Mouse (Mus musculus) large intestine, adult 2 months (tissue): ENCODE measurements around the gene Myog. TPM values are rescaled to one million over a fixed set of nuclear protein-coding genes. Genes with fewer than 3 reads are reported as not detected.

Experiments
- DNase-seq: peaks from one replicate; pipeline ENCODE4 v3.0.0-alpha.2; 2012; ENCODE audit warnings: low read depth, low spot score
- WGBS: fragments of 180-500 bp; shearing (Covaris S2); methylation state at CpG from one replicate; pipeline ENCODE4 v1.1.7; 2018; 5-methylcytosine and 5-hydroxymethylcytosine counted together
- polyA plus RNA-seq: library from polyadenylated mRNA; depleted of rRNA; stranded (reverse); fragments of >200 nt; gene quantifications from 2 replicates; pipeline ENCODE4 v1.2.3, GENCODE M21; 2012

The Myog gene
- polyA plus RNA-seq, 1 experiment = not detected

DNA sequence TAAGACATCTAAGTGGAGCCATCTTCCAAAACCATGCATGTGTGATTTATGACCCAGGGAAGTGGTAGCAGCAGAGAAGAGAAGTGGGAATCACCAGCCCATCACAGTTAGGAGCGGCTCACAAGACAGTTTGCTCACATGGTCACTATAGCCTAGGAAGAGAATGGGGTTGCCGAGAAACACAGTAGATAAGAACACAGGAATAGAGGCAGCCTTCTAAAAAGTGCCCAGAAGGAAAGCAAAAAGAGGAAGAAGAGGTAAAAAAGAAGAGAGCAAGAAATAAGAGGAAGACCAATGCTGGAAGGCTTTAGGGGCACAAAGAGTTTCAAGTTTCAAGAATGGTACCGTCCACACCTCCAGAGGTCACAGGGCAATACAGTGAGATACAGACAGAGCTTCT, 7.4 kb upstream of the Myog start:
- WGBS = 85% methylated on average over 3 of the region's 3 CpGs
- no peak for DNase-seq

DNA sequence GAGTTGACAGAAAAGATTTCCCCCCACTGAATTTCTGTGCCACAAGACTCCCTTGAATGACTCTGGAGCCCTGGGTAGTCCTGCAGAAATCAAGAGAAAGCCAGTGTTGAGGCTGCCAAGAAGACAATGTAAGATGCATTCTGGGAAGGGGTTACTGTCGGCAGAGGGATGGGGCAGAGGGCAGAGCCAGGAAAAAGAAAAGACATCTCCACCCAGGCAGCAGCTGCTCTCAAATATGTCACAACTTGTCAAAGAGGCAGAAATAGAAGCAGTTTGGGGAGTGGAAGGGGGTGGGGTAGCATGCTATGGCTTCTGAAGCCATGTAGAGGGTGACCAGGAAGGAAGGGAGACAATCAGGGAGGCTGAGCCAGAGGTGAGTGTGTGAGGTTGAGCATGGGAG, 6.7 kb upstream of the Myog start:
- WGBS = 31% methylated on average over 1 of the region's 1 CpGs
- DNase-seq = no peak

DNA sequence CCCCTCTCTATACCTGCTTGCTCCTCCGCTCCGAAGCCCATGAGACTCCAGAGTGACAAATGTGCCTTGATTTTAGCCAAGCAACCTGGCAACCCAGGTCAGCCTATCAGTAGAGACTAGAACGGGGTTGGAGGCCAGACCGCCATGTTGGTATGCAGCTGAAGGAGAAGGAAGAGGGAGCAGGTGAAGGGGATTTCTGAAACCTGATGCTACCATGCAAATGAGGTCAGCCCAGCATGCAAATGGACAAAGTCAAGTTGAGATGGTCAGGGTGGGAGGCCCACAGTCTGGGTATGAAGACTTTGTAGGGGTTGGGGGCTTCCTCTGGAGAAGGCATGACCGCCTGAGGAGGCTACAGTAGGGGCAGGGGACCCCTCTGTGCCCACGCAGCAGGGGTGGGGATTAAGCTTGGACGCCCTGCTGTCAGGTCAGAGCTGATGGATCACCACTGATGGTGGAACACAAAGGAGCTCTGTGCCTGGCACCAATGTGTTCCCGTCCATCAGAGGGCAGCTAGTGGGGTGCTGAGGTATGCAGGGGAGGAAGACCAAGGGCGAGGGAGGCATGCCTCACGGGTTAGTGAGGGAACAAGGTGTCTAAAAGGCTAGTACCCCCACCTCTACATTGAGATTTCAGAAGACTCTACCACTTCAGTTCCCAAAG, 4.2 kb upstream of the Myog start:
- whole genome bisulfite sequencing = 79% methylated on average over 10 of the region's 10 CpGs
- DNase-seq = no peak

DNA sequence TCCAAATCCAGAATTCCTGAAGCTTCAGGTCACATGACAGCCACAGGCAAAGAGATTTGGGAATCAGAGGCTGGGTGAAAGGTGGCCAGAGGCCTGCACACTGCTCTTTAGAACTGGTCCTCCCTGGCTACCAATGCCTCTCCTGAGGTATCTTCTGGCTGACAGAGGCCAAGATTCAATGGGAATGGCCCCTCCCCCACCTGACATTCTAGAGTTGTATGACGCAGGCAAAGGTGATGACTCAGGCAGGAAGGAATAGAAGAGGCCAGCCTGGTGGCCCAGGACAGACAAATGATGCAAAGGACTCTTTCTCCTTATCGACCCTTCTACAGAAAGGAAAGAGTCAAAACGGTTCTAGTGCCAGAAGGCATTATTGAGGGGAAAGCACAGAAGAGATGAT, 1.6 kb upstream of the Myog start:
- no peak for DNase-seq
- 69% methylated on average over 3 of the region's 3 CpGs for WGBS

DNA sequence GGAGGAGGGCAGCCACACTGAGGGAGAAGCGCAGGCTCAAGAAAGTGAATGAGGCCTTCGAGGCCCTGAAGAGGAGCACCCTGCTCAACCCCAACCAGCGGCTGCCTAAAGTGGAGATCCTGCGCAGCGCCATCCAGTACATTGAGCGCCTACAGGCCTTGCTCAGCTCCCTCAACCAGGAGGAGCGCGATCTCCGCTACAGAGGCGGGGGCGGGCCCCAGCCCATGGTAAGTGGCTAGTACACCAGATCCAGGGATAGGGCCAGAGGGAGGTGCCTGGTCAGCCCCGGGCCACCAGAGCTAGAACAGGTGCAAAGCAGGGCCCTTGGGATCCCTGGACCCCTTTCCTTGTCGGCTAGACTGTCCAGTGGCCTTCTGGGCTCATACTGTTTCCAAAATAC, 511 bp downstream of the Myog start:
- WGBS = 94% methylated on average over 13 of the region's 13 CpGs
- no peak for DNase-seq

DNA sequence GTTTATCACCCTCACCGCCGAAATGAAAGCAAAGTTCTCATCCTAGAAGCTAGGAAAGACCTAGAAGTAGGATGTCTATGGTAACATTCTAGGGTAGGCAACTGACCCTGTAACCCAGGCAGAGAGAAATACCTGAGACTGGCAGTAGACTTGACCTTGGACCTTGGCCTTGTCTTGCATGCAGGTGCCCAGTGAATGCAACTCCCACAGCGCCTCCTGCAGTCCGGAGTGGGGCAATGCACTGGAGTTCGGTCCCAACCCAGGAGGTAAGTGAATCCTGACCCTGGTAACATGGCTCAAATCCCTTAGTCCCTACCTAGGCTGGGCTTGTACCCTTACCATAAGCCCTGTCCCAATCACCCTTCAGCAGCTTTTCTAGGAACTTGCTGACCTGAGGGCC, 1.1 kb downstream of the Myog start:
- DNase-seq = no peak
- WGBS = 71% methylated on average over 5 of the region's 5 CpGs

DNA sequence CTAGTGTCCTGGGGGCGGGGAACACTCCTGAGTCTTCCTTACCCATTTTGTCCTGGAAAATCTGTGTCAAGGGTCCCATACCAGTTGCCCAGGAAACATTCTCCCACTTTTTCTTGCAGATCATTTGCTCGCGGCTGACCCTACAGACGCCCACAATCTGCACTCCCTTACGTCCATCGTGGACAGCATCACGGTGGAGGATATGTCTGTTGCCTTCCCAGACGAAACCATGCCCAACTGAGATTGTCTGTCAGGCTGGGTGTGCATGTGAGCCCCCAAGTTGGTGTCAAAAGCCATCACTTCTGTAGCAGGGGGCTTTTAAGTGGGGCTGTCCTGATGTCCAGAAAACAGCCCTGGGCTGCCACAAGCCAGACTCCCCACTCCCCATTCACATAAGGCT, 1.8 kb downstream of the Myog start:
- WGBS = 85% methylated on average over 8 of the region's 8 CpGs
- DNase-seq = no peak

DNA sequence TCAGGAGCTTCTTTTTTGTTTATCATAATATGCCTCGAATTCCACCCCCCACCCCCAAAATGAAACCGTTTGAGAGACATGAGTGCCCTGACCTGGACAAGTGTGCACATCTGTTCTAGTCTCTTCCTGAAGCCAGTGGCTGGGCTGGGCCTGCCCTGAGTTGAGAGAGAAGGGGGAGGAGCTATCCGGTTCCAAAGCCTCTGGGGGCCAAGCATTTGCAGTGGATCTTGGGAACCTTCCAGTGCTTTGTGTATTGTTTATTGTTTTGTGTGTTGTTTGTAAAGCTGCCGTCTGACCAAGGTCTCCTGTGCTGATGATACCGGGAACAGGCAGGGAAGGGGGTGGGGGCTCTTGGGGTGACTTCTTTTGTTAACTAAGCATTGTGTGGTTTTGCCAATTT, 2.3 kb downstream of the Myog start:
- WGBS = 22% methylated on average over 5 of the region's 5 CpGs
- DNase-seq = no peak

DNA sequence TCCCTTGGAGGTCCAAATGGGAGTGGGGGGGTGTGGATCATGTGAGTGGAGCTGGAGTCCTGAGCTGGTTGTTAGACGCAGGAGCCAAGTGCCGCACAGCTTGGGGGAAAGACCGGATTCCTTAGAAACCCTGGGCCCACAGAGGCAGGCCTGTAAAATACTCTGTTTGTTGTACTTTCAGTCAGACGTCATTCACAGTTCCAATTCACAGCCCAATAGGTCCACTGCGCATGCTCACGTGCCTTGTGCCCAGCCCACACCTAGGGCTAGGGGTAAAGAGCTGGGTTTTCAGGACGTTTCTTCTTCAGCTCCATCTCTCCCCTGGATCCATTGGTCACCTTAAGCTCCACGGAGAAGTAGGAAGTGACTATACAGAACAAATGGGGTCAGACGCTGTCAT, 2.8 kb downstream of the Myog start:
- WGBS = 39% methylated on average over 9 of the region's 9 CpGs
- DNase-seq = no peak

DNA sequence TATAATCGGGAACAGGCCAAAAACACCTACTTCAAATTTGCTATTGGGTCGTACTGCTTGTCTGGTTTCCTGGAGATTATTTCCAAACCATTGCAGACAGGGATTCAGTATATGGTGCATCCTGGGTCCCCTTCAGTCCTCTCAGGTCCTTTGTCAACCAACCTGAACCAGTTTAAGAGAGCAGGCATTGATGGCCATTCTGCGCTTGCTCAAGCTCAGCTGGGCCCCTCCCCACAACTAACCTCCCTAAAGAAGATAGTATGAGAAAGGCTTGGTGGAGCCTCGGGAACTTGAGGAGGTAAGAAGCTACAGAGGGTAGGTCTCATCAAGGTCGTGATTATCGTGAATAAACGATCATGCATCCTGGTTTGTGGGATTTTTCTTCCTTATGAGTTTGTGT, 3.5 kb downstream of the Myog start:
- DNase-seq = no peak
- WGBS = 54% methylated on average over 7 of the region's 7 CpGs

DNA sequence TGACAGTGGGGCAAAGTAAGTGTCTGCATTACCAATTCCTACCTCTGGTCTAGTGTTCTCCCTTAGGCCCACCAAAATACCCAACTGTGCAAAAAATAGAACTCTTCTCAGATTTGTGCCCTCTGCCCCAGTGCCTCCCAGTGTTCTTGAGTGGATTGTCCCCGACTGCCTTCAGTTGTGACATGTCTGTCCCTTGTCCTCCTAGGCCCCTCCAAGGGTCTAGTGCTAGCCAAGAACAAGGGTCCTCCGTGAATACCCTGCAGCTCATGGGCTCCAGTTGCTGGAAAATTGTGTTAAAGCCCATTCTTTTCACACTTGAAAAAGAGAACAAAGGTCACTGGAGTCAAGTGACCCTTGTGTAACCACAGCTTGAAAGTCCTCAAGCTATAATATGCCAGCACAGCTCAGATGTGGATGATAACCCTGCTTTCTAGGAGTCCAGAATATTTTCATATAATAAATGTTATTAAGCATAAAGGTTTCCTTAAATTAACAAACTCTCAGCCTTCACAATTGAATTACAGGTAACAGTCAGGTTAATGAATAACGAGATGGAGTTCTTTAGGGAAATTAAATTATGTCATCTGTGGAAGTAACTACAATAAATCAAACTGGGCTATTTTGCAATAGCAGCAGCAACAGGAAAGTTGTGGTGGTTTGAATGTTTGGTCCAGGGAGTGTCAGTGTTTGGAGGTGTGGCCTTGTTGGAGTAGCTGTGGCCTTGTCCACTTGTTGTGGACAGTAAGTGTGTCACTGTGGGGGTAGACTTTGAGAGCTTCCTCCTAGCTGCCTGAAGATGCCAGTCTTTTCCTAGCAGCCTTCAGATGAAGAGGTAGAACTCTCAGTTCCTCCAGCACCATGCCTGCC, 4.2 kb downstream of the Myog start:
- 27% methylated on average over 3 of the region's 3 CpGs for WGBS
- peak; percentile 67 for DNase-seq

DNA sequence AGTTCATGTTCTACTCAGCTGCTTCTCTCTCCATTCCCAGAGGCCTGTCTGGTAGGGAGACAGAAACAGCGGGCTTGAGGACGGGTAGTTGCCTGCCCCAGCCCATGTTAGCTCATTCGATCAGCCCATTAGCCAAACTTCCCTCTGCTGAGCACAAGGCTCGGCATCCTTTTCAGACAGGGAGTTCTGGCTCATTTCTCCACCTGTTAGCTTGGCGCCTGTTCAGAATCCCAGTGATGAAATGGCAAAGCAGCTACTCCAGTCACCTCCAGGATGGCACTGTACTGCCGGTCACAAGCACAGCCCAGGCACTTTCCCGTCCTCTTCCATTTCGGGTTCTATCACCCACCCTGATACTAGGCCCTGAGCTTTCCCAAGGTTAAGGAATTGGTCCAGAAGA, 7.5 kb downstream of the Myog start:
- no peak for DNase-seq
- 79% methylated on average over 8 of the region's 8 CpGs for WGBS

DNA sequence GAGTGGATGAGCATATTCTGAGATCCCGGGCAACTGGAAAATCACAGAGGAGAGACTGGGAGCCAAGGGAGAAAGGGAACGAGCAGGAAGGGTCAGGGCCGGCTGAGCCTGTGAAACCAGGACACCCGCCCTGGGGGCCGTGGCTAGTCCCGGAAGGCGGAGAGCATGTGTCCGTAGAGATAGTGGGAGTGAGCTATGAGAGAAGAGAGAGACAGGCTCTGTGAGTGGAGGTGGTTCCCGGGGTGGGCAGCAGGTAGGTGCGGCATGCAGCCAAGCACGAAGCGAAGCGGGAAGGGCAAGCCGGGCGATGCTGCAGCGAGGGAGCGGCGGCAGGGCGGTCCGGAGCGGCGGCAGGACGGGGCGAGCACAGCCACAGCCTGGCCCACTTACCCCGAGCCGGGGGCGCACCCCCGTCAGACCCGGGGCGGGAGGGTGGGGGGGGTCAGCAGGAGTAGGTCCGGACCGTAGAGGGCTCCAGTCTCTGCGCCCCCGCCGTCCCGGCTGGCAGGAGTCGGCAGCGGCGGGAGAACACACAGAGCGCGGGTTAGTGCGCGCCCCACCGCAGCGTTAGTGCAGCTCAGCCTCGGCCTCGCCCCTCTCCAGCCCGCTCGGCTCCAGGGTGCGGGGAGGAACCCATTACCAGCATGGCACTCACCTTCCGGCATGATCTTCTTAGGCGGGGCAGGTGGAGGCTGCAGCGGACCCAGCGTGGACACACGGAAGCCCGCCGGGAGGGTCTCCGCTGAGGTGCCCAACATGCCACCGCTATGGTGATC, 9.0 kb downstream of the Myog start:
- 10% methylated on average over 44 of the region's 59 CpGs for WGBS
- DNase-seq = no peak

DNA sequence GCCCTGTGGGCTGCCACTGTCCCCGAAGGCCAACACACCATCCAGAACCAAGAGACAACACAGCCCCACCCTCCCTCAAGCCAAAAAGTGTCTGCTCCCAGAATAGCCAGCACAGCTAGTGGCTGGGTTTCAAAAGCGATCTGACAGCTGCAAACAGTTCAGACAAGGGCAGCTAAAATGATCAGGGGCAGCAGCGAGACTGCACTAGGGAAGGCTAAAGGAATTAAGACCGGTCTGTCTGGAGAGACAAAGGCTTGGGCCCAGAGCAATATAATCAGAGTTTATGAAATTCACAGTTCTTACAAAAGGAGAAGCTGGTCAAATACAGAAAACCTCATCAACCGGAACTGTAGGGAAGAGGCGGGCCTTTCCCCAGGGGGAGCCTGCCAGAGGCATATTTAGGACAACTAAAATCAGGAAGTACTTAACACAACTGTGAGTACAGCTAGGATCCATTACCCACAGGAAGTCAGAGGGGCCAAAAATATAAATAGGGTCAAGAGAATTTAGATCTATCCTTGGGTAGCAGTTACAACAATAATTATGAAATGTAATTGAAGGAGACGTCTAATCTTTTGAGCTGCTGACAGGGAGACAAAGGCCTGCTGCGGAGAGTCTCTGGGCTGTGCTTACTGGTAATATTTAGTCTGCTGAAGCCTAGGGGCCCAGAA, 12.9 kb downstream of the Myog start:
- WGBS = 17% methylated on average over 8 of the region's 8 CpGs
- no peak for DNase-seq

DNA sequence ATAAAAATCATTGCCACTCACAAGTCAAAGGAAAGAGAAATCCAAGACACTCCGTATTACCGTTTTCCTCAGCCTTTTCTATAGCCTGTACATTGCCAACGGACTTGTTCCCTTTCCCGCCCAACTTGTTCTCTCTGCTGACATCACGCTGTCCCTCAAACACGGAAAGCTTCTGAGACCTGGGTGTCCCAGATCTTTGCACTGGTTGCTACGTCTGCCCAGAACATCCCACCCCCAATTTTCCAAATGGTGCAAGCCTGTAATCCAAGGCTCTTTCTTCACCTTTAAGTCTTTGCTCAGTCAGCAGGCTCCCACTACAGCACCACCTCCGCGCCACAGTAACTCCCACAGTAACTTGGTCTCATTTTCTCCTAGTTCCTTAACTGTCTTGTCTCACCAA, 15.2 kb downstream of the Myog start:
- DNase-seq = no peak
- 92% methylated on average over 9 of the region's 9 CpGs for WGBS

DNA sequence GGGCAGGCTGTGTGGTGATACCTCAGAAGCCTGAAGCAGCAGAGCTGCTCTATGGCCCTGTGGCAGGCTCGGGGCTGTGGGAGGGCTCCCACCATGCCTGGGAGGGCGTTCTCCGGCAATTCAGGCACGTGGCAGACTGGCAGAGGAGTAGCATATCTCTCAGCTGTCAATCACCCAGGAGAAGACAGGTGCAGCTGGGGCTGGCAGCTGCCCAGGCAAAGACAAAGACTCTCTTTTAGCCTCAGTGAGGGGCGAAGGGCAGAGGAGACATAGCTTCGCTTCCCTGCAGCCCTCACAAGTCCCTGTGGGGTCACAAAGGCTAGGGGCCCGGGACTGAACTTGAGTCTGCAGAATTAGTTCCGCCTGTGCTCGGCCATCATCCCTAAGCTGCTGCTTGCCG, 17.6 kb downstream of the Myog start:
- 30% methylated on average over 10 of the region's 10 CpGs for WGBS
- no peak for DNase-seq

DNA sequence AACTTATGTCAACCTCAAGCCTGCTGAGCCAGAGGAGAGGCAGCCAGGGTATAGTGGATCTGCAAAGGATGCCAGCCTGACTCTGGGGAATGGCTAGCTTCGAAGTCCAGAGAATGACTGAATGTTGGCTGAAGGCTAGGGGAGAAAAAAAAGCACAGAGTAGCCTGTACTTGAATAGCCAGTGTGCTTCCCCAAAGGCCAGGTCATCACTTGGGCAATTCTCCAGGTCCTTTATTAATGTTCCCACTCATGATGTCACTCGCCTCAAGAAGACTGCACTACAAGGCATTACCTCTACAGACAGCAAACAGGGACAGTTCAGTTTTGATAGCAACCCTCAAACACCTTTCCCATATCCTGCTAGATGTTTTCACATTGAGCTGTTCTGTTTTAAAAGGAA, 20.5 kb downstream of the Myog start:
- no peak for DNase-seq
- WGBS = 69% methylated on average over 2 of the region's 2 CpGs

DNA sequence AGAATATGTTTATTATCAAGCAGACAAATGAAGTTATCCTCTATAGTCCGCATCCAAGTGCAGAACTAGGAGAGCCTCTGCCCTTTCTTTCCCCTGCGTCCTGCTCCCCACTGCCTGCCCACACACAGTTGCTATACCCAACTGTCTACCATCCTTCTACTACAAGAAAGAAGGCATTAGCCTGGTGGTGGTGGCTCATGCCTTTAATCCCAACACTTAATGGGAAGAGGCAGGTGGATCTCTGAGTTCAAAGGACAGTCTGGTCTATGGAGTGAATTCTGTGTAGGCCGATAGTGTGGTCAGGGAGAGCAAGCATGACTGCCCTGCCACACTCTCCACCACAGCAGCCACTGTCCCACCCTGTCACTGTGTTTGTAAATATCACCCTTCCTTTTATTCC, 20.9 kb downstream of the Myog start:
- WGBS = 97% methylated on average over 3 of the region's 3 CpGs

DNA sequence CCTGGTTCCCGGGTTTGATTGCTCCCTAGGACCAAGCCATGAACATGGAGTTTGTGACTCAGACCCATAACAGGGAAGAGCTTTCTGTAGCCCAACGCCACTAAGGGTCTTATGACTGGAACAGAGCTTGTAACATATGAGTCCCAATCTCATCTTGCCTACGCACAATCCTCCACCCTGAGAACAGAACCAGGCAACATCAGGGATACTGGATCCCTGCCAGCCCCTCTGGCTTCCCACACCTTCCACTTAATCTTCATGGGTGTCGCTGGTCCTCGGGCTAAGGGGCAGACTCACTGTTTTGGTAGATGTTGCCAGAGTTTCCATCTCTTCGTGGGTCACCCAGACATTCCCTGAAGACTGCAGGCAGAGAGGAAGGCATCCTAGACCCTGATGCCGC, 22.0 kb downstream of the Myog start:
- no peak for DNase-seq
- 84% methylated on average over 7 of the region's 7 CpGs for WGBS

More for the DNA sequence above, 20.9 kb downstream of the Myog start:
- no peak for DNase-seq

DNA sequence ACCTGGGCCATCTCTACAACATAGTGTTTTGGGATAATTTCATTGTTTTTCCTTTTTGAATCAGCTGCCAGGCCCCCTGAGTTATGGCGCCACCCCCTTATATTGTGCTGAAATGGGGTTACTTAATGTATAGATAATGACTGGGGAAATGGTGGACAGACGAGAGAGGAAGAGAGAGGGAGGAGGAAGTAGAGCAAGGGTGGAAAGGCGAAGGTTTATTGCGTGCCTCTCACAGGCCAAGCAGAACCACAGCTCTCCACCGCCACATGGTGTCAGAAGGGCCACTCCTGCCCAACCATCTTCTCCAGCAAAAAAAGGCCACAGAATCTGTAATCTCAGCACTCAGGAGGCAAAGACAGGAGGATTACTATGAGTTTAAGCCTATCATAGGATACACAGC, 25.4 kb downstream of the Myog start:
- no peak for DNase-seq
- 67% methylated on average over 5 of the region's 5 CpGs for WGBS
